Mouse (Mus musculus): ENCODE measurements at regions not wholly inside any gene's neighbourhood (a gene's known extent, or its start where the extent isn't known, plus 50 kb on each side); places are given as distances from the start of the nearest gene placed in this dataset.

DNA sequence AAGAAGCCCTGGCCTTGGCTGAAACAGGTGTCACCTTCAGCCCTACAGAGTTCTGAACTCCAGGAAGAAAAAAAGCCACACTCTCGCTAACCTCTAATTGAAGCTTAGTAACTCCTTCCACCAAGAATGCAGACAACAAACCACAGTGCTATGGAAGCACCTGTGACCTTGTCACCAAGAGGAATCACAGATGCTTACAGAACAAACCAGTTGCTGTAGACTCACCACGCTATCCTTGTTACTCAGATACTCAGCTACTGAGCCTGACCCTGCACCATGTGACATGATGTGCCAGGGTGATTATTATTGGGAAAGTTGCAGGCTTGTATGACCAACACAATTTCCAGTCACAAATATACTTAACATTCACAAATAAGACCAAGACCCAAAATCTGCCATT, 104.6 kb downstream of the Sp3 start:
- no peak for DNase-seq (ENCODE audit: low spot score in 2 of 2)

- DNase-seq (ENCODE audit: low spot score in 2 of 2) = no peak
Measured at GRCm38 (mm10) chr2:72880016-72880415, 100.2 kb downstream of the Sp3 start.

DNA sequence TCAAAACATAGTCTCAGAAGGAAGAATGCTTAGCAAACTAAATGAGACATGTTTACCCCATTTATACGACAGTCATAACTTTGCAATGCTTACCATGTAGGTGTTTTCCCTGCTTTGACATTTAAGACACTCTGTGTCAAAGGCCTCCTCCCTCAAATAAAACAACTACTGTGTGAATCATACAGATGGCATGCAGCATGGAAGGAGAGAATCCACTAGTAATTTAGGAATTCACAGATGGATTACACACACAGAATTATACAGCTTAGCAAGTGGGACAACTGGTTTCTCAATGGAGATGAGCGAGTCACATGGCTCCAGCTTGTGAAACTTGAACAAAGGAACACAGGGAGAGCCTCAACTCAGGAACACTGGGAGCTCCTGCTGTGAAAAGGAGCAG, 98.7 kb downstream of the Sp3 start:
- DNase-seq (ENCODE audit: low spot score in 2 of 2) = no peak

DNA sequence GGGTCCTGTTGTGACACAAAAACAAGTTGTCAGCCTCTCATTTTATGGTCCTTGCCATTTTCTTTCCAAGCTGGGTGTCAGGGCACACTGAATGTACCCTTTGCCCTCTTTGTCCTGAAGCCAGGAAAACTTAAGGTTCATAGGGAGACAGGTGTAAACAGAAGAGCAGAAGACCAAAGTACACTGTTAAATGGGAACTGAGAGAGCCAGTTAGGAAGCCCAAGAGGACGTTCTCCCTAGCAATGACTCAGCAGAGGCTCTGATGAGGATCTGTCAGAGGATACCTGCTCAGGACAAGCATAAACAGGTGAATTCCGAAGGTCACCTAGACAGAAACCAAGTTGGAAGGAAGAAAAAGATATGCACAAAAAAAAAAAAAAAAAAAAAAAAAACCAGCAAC, 94.0 kb downstream of the Sp3 start:
- no peak for DNase-seq (ENCODE audit: low spot score in 2 of 2)
